Mouse (Mus musculus) midbrain, embryonic 13.5 days (tissue): Measurements from ENCODE around the gene Saa3. TPM values are rescaled to one million over a fixed set of nuclear protein-coding genes. Genes with fewer than 3 reads are reported as not detected.

Experiments used
- ATAC-seq: fragments of 200-750 bp; cut with Nextera tagmentation; 2 replicates; pipeline ENCODE4 v1.8.0; 2017; ENCODE audit warnings: mild to moderate bottlenecking, moderate TSS enrichment, moderate library complexity
- H3K27ac ChIP-seq: fragments of 300-500 bp; sonication (generic); 2 replicates; pipeline ENCODE4 v1.5.1; 2015; ENCODE audit warnings: inconsistent platforms, mild to moderate bottlenecking, moderate library complexity
- H3K27me3 ChIP-seq: fragments of 300-500 bp; sonication (generic); 2 replicates; pipeline ENCODE4 v1.6.1; 2015; ENCODE audit warnings: mild to moderate bottlenecking, inconsistent platforms
- H3K36me3 ChIP-seq: fragments of 300-500 bp; sonication (generic); 2 replicates; pipeline ENCODE4 v1.6.1; 2015; ENCODE audit warnings: mild to moderate bottlenecking, inconsistent platforms
- H3K4me1 ChIP-seq: fragments of 300-500 bp; sonication (generic); replicated peaks from 2 replicates; pipeline ENCODE4 v1.6.1; 2015; ENCODE audit warnings: inconsistent platforms
- H3K4me2 ChIP-seq: fragments of 300-500 bp; sonication (generic); replicated peaks from 2 replicates; pipeline ENCODE4 v1.6.1; 2015; ENCODE audit warnings: moderate library complexity, mild to moderate bottlenecking, inconsistent platforms
- H3K4me3 ChIP-seq: fragments of 300-500 bp; sonication (generic); replicated peaks from 2 replicates; pipeline ENCODE4 v1.5.1; 2015; ENCODE audit warnings: mild to moderate bottlenecking, inconsistent platforms
- H3K9ac ChIP-seq: fragments of 300-500 bp; sonication (generic); replicated peaks from 2 replicates; pipeline ENCODE4 v1.6.1; 2015; ENCODE audit warnings: mild to moderate bottlenecking, inconsistent platforms
- H3K9me3 ChIP-seq: fragments of 300-500 bp; sonication (generic); 2 replicates; pipeline ENCODE4 v1.6.1; 2016; ENCODE audit warnings: mild to moderate bottlenecking, inconsistent platforms
- WGBS: fragments of 180-500 bp; shearing (Covaris S2); methylation state at CpG from one replicate; pipeline ENCODE4 v1.1.7; 2015; 5-methylcytosine and 5-hydroxymethylcytosine counted together
- polyA plus RNA-seq: library from polyadenylated mRNA; unstranded; fragments of >200 nt; fragmentation: Nextera tagmentation; extraction: Ambion mirVana; gene quantifications from 2 replicates; pipeline ENCODE4 v1.2.1, GENCODE M21; 2015

The Saa3 gene
- polyA plus RNA-seq, 1 experiment from 2014 or later = 0.17 TPM

- Histone ChIP-seq H3K4me2 (no peak within 1 kb of the TSS), H3K4me1 (no peaks in the 10 kb centered on the region), H3K27ac (no peak within 1 kb of the TSS), H3K36me3 (no peaks in the 10 kb centered on the region), H3K9ac (no peak within 1 kb of the TSS), H3K27me3 (no peaks in the 10 kb centered on the region), H3K9me3 (no peaks in the 10 kb centered on the region), H3K4me3 (no peak within 1 kb of the TSS)
- WGBS = 92% methylated on average over 4 of the region's 4 CpGs
- no peak for ATAC-seq
Measured at GRCm38 (mm10) chr7:46732458-46732857, 17.0 kb upstream of the Saa3 start, which contains the start of gene Saa4. Saa4 (minus strand) TSS chr7:46732603.

DNA sequence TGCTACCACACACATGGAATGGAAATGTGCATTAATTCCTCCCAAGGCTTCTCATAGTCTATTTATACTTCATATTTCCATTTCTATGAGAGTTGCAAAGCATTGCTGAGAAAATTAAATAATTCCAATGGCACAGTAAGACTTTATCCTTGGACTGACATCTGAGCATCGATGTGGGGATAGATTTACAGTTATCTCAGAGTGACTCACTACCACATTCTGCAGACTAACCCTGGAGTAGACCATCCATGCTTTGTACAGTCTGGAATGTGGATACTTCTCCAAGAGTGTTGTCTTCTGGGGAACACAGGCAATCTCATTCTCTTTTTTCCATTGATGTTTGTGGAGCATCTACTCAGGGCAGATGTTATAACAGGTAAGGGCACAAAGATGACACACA is 12.1 kb upstream of the Saa3 start:
- Histone ChIP-seq H3K4me1 (no peaks in the 10 kb centered on the region), H3K4me3 (no peak overlapping the region), H3K36me3 (no peaks in the 10 kb centered on the region), H3K4me2 (no peak overlapping the region), H3K27me3 (no peaks in the 10 kb centered on the region), H3K9me3 (no peaks in the 10 kb centered on the region), H3K27ac (no peak overlapping the region), H3K9ac (no peak overlapping the region)
- no peak for ATAC-seq
- 86% methylated on average over 1 of the region's 1 CpGs for WGBS

DNA sequence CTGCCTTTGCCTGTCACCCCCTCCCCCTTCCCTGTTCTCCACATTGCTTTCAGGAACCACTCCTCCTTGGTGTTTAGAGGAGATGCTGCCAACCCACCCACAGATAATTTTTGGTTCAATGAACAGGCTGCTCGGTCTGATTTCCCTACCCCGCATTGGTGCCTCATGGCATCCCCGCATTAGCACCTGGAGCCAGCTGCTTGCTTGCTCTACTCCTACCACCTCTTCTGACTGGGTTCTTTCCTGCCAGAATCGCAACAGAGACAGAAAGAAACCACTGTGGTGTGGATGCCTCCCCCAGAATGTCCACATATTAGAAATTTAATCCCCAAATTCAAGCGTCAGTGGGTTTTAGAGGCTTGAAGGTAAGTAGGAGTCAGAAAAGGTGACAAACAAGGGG is 8.9 kb upstream of the Saa3 start:
- H3K27me3 ChIP-seq = 0 out of 2 replicates have a peak, but pooled peaks cover 3% of the 10 kb centered on the region
- no peak overlapping the region for H3K27ac ChIP-seq
- 76% methylated on average over 5 of the region's 5 CpGs for WGBS
- no peak for ATAC-seq
- no peaks in the 10 kb centered on the region for H3K36me3 ChIP-seq
- H3K4me2 ChIP-seq = no peak overlapping the region
- no peaks in the 10 kb centered on the region for H3K9me3 ChIP-seq
- H3K9ac ChIP-seq = no peak overlapping the region
- H3K4me1 ChIP-seq = no peaks in the 10 kb centered on the region
- no peak overlapping the region for H3K4me3 ChIP-seq

DNA sequence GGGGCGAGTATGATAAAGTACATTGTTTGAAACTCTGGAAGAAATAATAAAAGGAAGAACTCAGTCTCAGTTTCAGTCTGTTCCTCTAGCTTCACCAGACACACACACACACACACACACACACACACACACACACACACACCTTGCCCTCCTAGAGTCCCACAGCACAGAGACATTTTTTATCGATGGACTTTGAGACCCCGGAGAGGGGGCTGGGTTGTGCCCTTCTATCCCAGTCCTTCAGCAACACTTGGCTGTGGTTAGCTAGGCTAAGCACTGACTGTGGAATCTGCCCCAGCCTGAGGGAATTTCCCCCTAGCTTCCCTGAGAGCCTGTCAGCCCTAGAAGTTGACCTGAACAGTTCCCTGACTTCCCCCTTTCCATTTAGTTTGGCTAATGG is 8.3 kb upstream of the Saa3 start:
- no peaks in the 10 kb centered on the region for H3K4me1 ChIP-seq
- H3K4me2 ChIP-seq = no peak overlapping the region
- H3K9ac ChIP-seq = no peak overlapping the region
- no peak overlapping the region for H3K4me3 ChIP-seq
- no peaks in the 10 kb centered on the region for H3K9me3 ChIP-seq
- ATAC-seq = no peak
- H3K27ac ChIP-seq = no peak overlapping the region
- H3K36me3 ChIP-seq = no peaks in the 10 kb centered on the region
- H3K27me3 ChIP-seq = 0 out of 2 replicates have a peak, but pooled peaks cover 3% of the 10 kb centered on the region
- 83% methylated on average over 3 of the region's 3 CpGs for WGBS

GRCm38 (mm10) chr7:46723354-46723753 is 7.9 kb upstream of the Saa3 start:
- Histone ChIP-seq H3K4me3 (no peak overlapping the region), H3K27me3 (0 out of 2 replicates have a peak, but pooled peaks cover 3% of the 10 kb centered on the region), H3K27ac (no peak overlapping the region), H3K9me3 (no peaks in the 10 kb centered on the region), H3K4me2 (no peak overlapping the region), H3K4me1 (no peaks in the 10 kb centered on the region), H3K36me3 (no peaks in the 10 kb centered on the region), H3K9ac (no peak overlapping the region)
- ATAC-seq = no peak
- WGBS = 95% methylated on average over 6 of the region's 6 CpGs

- no peaks in the 10 kb centered on the region for H3K4me1 ChIP-seq
- no peak overlapping the region for H3K4me3 ChIP-seq
- ATAC-seq = no peak
- 71% methylated on average over 9 of the region's 9 CpGs for WGBS
- no peaks in the 10 kb centered on the region for H3K36me3 ChIP-seq
- H3K27ac ChIP-seq = no peak overlapping the region
- peaks cover 3% of the 10 kb centered on the region; the same call in 1 of the 2 replicates for H3K27me3 ChIP-seq
- no peak overlapping the region for H3K4me2 ChIP-seq
- no peak overlapping the region for H3K9ac ChIP-seq
- H3K9me3 ChIP-seq = no peaks in the 10 kb centered on the region
Measured at GRCm38 (mm10) chr7:46720460-46720859, 5.0 kb upstream of the Saa3 start.

- no peaks in the 10 kb centered on the region for H3K36me3 ChIP-seq
- H3K27ac ChIP-seq = no peak overlapping the region
- H3K4me2 ChIP-seq = no peak overlapping the region
- no peak overlapping the region for H3K9ac ChIP-seq
- 87% methylated on average over 7 of the region's 7 CpGs for WGBS
- H3K9me3 ChIP-seq = no peaks in the 10 kb centered on the region
- H3K27me3 ChIP-seq = peaks cover 3% of the 10 kb centered on the region; the same call in 1 of the 2 replicates
- H3K4me3 ChIP-seq = no peak overlapping the region
- no peak for ATAC-seq
- H3K4me1 ChIP-seq = no peaks in the 10 kb centered on the region
Measured at GRCm38 (mm10) chr7:46719526-46719925, 4.0 kb upstream of the Saa3 start.

- 87% methylated on average over 7 of the region's 7 CpGs for WGBS
- Histone ChIP-seq H3K4me2 (no peak overlapping the region), H3K27ac (no peak overlapping the region), H3K4me1 (no peaks in the 10 kb centered on the region), H3K9ac (no peak overlapping the region), H3K27me3 (peaks cover 3% of the 10 kb centered on the region; the same call in 1 of the 2 replicates), H3K4me3 (no peak overlapping the region), H3K36me3 (no peaks in the 10 kb centered on the region), H3K9me3 (no peaks in the 10 kb centered on the region)
- ATAC-seq = no peak
Measured at GRCm38 (mm10) chr7:46718591-46719270, 3.2 kb upstream of the Saa3 start.

- Histone ChIP-seq H3K9me3 (no peaks in the 10 kb centered on the region), H3K4me1 (no peaks in the 10 kb centered on the region), H3K4me3 (no peak overlapping the region), H3K27ac (no peak overlapping the region), H3K4me2 (no peak overlapping the region), H3K27me3 (peaks cover 3% of the 10 kb centered on the region; the same call in 1 of the 2 replicates), H3K9ac (no peak overlapping the region), H3K36me3 (no peaks in the 10 kb centered on the region)
- ATAC-seq = no peak
- 77% methylated on average over 5 of the region's 5 CpGs for WGBS
Measured at GRCm38 (mm10) chr7:46716897-46717296, 1.4 kb upstream of the Saa3 start.

DNA sequence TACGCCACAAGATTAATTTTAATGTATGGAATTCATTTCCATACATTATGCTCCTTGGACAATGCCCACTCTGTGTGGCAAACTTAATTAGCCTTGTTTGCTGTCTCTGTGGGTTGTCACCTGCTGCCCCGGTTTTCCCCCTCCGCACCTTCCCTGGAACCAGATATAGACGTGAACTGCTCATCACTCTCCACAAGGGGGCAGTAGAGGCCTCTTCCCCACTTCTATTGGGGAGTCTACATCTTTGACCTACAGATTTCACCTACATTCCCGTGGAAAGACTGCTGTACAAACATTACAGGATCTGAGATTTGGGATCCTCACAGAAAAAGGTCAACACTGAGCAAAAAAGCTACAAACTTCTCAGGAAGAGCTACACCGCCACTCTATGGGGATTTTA is 982 bp downstream of the Saa3 start:
- Histone ChIP-seq H3K9ac (no peak overlapping the region), H3K27ac (no peak overlapping the region), H3K36me3 (no peaks in the 10 kb centered on the region), H3K27me3 (peaks cover 2% of the 10 kb centered on the region; the same call in 1 of the 2 replicates), H3K9me3 (no peaks in the 10 kb centered on the region), H3K4me3 (no peak overlapping the region), H3K4me1 (peaks cover 4% of the 10 kb centered on the region), H3K4me2 (no peak overlapping the region)
- no peak for ATAC-seq
- WGBS = 34% methylated on average over 6 of the region's 6 CpGs

- Histone ChIP-seq H3K9ac (no peak overlapping the region), H3K4me3 (no peak overlapping the region), H3K27me3 (no peaks in the 10 kb centered on the region; the same call in 1 of the 2 replicates), H3K9me3 (no peaks in the 10 kb centered on the region), H3K36me3 (peaks cover 10% of the 10 kb centered on the region; the same call in 1 of the 2 replicates), H3K27ac (no peak overlapping the region), H3K4me1 (peaks cover 10% of the 10 kb centered on the region), H3K4me2 (no peak overlapping the region)
- no peak for ATAC-seq
- WGBS = 82% methylated on average over 6 of the region's 6 CpGs
Measured at GRCm38 (mm10) chr7:46712250-46712649, 3.2 kb downstream of the Saa3 start.

GRCm38 (mm10) chr7:46710390-46710844 is 5.1 kb downstream of the Saa3 start, which contains the start of gene Saal1:
Saal1 (minus strand) TSS chr7:46710680.
- WGBS = 0% methylated on average over 38 of the region's 38 CpGs
- peak; percentile 98 for ATAC-seq
- Histone ChIP-seq H3K4me3 (peak within 1 kb of the TSS; percentile 86), H3K36me3 (peaks cover 28% of the 10 kb centered on the region), H3K9ac (peak within 1 kb of the TSS; percentile 88), H3K4me1 (peaks cover 10% of the 10 kb centered on the region), H3K9me3 (no peaks in the 10 kb centered on the region), H3K4me2 (peak within 1 kb of the TSS; percentile 61), H3K27ac (peak within 1 kb of the TSS; percentile 75), H3K27me3 (no peaks in the 10 kb centered on the region)
